Mouse (Mus musculus) midbrain, embryonic 13.5 days (tissue): Measurements from ENCODE around the gene Eddm3b. TPM values are rescaled to one million over a fixed set of nuclear protein-coding genes. Genes with fewer than 3 reads are reported as not detected.
"Not testable (repeated sequence)": the region's sequence is repeated elsewhere in the genome, so short reads cannot be mapped to it uniquely, and the experiment has no call there.

Source experiments
- ATAC-seq: fragments of 200-750 bp; cut with Nextera tagmentation; 2 replicates; pipeline ENCODE4 v1.8.0; 2017; ENCODE audit warnings: mild to moderate bottlenecking, moderate TSS enrichment, moderate library complexity
- H3K27ac ChIP-seq: fragments of 300-500 bp; sonication (generic); 2 replicates; pipeline ENCODE4 v1.5.1; 2015; ENCODE audit warnings: inconsistent platforms, mild to moderate bottlenecking, moderate library complexity
- H3K27me3 ChIP-seq: fragments of 300-500 bp; sonication (generic); 2 replicates; pipeline ENCODE4 v1.6.1; 2015; ENCODE audit warnings: mild to moderate bottlenecking, inconsistent platforms
- H3K36me3 ChIP-seq: fragments of 300-500 bp; sonication (generic); 2 replicates; pipeline ENCODE4 v1.6.1; 2015; ENCODE audit warnings: mild to moderate bottlenecking, inconsistent platforms
- H3K4me1 ChIP-seq: fragments of 300-500 bp; sonication (generic); replicated peaks from 2 replicates; pipeline ENCODE4 v1.6.1; 2015; ENCODE audit warnings: inconsistent platforms
- H3K4me2 ChIP-seq: fragments of 300-500 bp; sonication (generic); replicated peaks from 2 replicates; pipeline ENCODE4 v1.6.1; 2015; ENCODE audit warnings: moderate library complexity, mild to moderate bottlenecking, inconsistent platforms
- H3K4me3 ChIP-seq: fragments of 300-500 bp; sonication (generic); replicated peaks from 2 replicates; pipeline ENCODE4 v1.5.1; 2015; ENCODE audit warnings: mild to moderate bottlenecking, inconsistent platforms
- H3K9ac ChIP-seq: fragments of 300-500 bp; sonication (generic); replicated peaks from 2 replicates; pipeline ENCODE4 v1.6.1; 2015; ENCODE audit warnings: mild to moderate bottlenecking, inconsistent platforms
- H3K9me3 ChIP-seq: fragments of 300-500 bp; sonication (generic); 2 replicates; pipeline ENCODE4 v1.6.1; 2016; ENCODE audit warnings: mild to moderate bottlenecking, inconsistent platforms
- WGBS: fragments of 180-500 bp; shearing (Covaris S2); methylation state at CpG from one replicate; pipeline ENCODE4 v1.1.7; 2015; 5-methylcytosine and 5-hydroxymethylcytosine counted together
- polyA plus RNA-seq: library from polyadenylated mRNA; unstranded; fragments of >200 nt; fragmentation: Nextera tagmentation; extraction: Ambion mirVana; gene quantifications from 2 replicates; pipeline ENCODE4 v1.2.1, GENCODE M21; 2015

Eddm3b gene
- polyA plus RNA-seq, 1 experiment from 2014 or later = not detected

- 80% methylated on average over 9 of the region's 9 CpGs for WGBS
- ATAC-seq = no peak
- H3K4me1 ChIP-seq = 0 out of 2 replicates have a peak, but pooled peaks cover 3% of the 10 kb centered on the region
Observed at GRCm38 (mm10) chr14:51095736-51096524, 18.3 kb upstream of the Eddm3b start.

GRCm38 (mm10) chr14:51098300-51098699, 15.9 kb upstream of the Eddm3b start:
- 45% methylated on average over 1 of the region's 1 CpGs for WGBS
- H3K4me2 ChIP-seq, H3K27me3 ChIP-seq, H3K27ac ChIP-seq, H3K4me3 ChIP-seq, H3K4me1 ChIP-seq, H3K9me3 ChIP-seq, H3K9ac ChIP-seq, H3K36me3 ChIP-seq: not testable (repeated sequence)
- peak; percentile 59; the same call in 1 of the 2 replicates for ATAC-seq

More at GRCm38 (mm10) chr14:51095736-51096524, 18.3 kb upstream of the Eddm3b start:
- H3K27me3 ChIP-seq = no peaks in the 10 kb centered on the region
- H3K36me3 ChIP-seq = no peaks in the 10 kb centered on the region
- H3K9ac ChIP-seq = no peak overlapping the region
- no peak overlapping the region for H3K4me2 ChIP-seq
- no peak overlapping the region for H3K27ac ChIP-seq
- no peaks in the 10 kb centered on the region for H3K9me3 ChIP-seq
- H3K4me3 ChIP-seq = no peak overlapping the region

GRCm38 (mm10) chr14:51098921-51099320, 15.3 kb upstream of the Eddm3b start:
- Histone ChIP-seq H3K4me2 (no peak overlapping the region), H3K9ac (no peak overlapping the region), H3K4me3 (no peak overlapping the region), H3K4me1 (no peaks in the 10 kb centered on the region), H3K27me3 (no peaks in the 10 kb centered on the region), H3K27ac (no peak overlapping the region), H3K36me3 (no peaks in the 10 kb centered on the region), H3K9me3 (no peaks in the 10 kb centered on the region)
- 97% methylated on average over 11 of the region's 11 CpGs for WGBS
- ATAC-seq = no peak

- H3K4me3 ChIP-seq = no peak overlapping the region
- H3K9me3 ChIP-seq = no peaks in the 10 kb centered on the region
- H3K36me3 ChIP-seq = no peaks in the 10 kb centered on the region
- H3K4me1 ChIP-seq = no peaks in the 10 kb centered on the region
- no peak overlapping the region for H3K9ac ChIP-seq
- WGBS = 81% methylated on average over 9 of the region's 9 CpGs
- no peak overlapping the region for H3K27ac ChIP-seq
- no peaks in the 10 kb centered on the region for H3K27me3 ChIP-seq
- no peak for ATAC-seq
- H3K4me2 ChIP-seq = no peak overlapping the region
Observed at GRCm38 (mm10) chr14:51101284-51101683, 12.9 kb upstream of the Eddm3b start.

GRCm38 (mm10) chr14:51103217-51103616, 11.0 kb upstream of the Eddm3b start:
- WGBS = 59% methylated on average over 3 of the region's 3 CpGs
- no peaks in the 10 kb centered on the region for H3K36me3 ChIP-seq
- H3K4me2 ChIP-seq = no peak overlapping the region
- H3K27me3 ChIP-seq = no peaks in the 10 kb centered on the region
- no peak overlapping the region for H3K4me3 ChIP-seq
- no peaks in the 10 kb centered on the region for H3K9me3 ChIP-seq
- ATAC-seq = peak; percentile 57; the same call in 1 of the 2 replicates
- H3K27ac ChIP-seq = no peak overlapping the region
- H3K9ac ChIP-seq = no peak overlapping the region
- H3K4me1 ChIP-seq = no peaks in the 10 kb centered on the region

GRCm38 (mm10) chr14:51104366-51104765, 9.9 kb upstream of the Eddm3b start:
- WGBS = 81% methylated on average over 2 of the region's 2 CpGs
- Histone ChIP-seq H3K9ac (no peak overlapping the region), H3K27ac (no peak overlapping the region), H3K27me3 (no peaks in the 10 kb centered on the region), H3K4me3 (no peak overlapping the region), H3K36me3 (no peaks in the 10 kb centered on the region), H3K9me3 (no peaks in the 10 kb centered on the region), H3K4me1 (no peaks in the 10 kb centered on the region), H3K4me2 (no peak overlapping the region)
- ATAC-seq = no peak

- no peak overlapping the region for H3K9ac ChIP-seq
- no peak overlapping the region for H3K4me2 ChIP-seq
- H3K36me3 ChIP-seq = no peaks in the 10 kb centered on the region
- no peak for ATAC-seq
- H3K27me3 ChIP-seq = no peaks in the 10 kb centered on the region
- H3K27ac ChIP-seq = no peak overlapping the region
- no peaks in the 10 kb centered on the region for H3K4me1 ChIP-seq
- H3K9me3 ChIP-seq = no peaks in the 10 kb centered on the region
- H3K4me3 ChIP-seq = no peak overlapping the region
Observed at GRCm38 (mm10) chr14:51106449-51106967, 7.7 kb upstream of the Eddm3b start.

- WGBS = 72% methylated on average over 3 of the region's 3 CpGs
- Histone ChIP-seq H3K4me2 (no peak overlapping the region), H3K36me3 (no peaks in the 10 kb centered on the region), H3K9me3 (no peaks in the 10 kb centered on the region), H3K4me1 (0 out of 2 replicates have a peak, but pooled peaks cover 3% of the 10 kb centered on the region), H3K27ac (no peak overlapping the region), H3K27me3 (no peaks in the 10 kb centered on the region), H3K9ac (no peak overlapping the region), H3K4me3 (no peak overlapping the region)
- ATAC-seq = no peak
Observed at GRCm38 (mm10) chr14:51111966-51112365, 2.3 kb upstream of the Eddm3b start.

GRCm38 (mm10) chr14:51113476-51113875, 750 bp upstream of the Eddm3b start:
- no peak for ATAC-seq
- 34% methylated on average over 9 of the region's 9 CpGs for WGBS
- H3K36me3 ChIP-seq = no peaks in the 10 kb centered on the region
- H3K27ac ChIP-seq = no peak overlapping the region
- no peaks in the 10 kb centered on the region for H3K9me3 ChIP-seq
- no peak overlapping the region for H3K4me3 ChIP-seq
- peak overlapping the region; percentile 19 for H3K4me2 ChIP-seq
- 0 out of 2 replicates have a peak, but pooled peaks cover 3% of the 10 kb centered on the region for H3K4me1 ChIP-seq
- H3K9ac ChIP-seq = no peak overlapping the region
- H3K27me3 ChIP-seq = no peaks in the 10 kb centered on the region

- H3K9ac ChIP-seq = no peak overlapping the region
- H3K4me1 ChIP-seq = no peaks in the 10 kb centered on the region
- H3K4me2 ChIP-seq = no peak overlapping the region
- H3K27me3 ChIP-seq = no peaks in the 10 kb centered on the region
- 89% methylated on average over 6 of the region's 6 CpGs for WGBS
- H3K27ac ChIP-seq = no peak overlapping the region
- H3K4me3 ChIP-seq = no peak overlapping the region
- no peaks in the 10 kb centered on the region for H3K36me3 ChIP-seq
- H3K9me3 ChIP-seq = no peaks in the 10 kb centered on the region
- no peak for ATAC-seq
Observed at GRCm38 (mm10) chr14:51125684-51126083, 11.5 kb downstream of the Eddm3b start.

- no peak overlapping the region for H3K4me3 ChIP-seq
- no peaks in the 10 kb centered on the region for H3K36me3 ChIP-seq
- ATAC-seq = peak; percentile 70; the same call in 1 of the 2 replicates
- H3K27ac ChIP-seq = no peak overlapping the region
- no peak overlapping the region for H3K4me2 ChIP-seq
- no peaks in the 10 kb centered on the region for H3K27me3 ChIP-seq
- H3K9ac ChIP-seq = no peak overlapping the region
- WGBS = 79% methylated on average over 2 of the region's 2 CpGs
- no peaks in the 10 kb centered on the region for H3K4me1 ChIP-seq
- H3K9me3 ChIP-seq = no peaks in the 10 kb centered on the region
Observed at GRCm38 (mm10) chr14:51127648-51128258, 13.5 kb downstream of the Eddm3b start.

GRCm38 (mm10) chr14:51128775-51129623, 14.8 kb downstream of the Eddm3b start:
- 87% methylated on average over 9 of the region's 9 CpGs for WGBS
- Histone ChIP-seq H3K36me3 (no peaks in the 10 kb centered on the region), H3K4me1 (no peaks in the 10 kb centered on the region), H3K4me2 (no peak overlapping the region), H3K27ac (no peak overlapping the region), H3K9ac (no peak overlapping the region), H3K27me3 (no peaks in the 10 kb centered on the region), H3K9me3 (no peaks in the 10 kb centered on the region), H3K4me3 (no peak overlapping the region)
- ATAC-seq = no peak
